Mouse (Mus musculus): ENCODE data around the gene Tmem144.
A peak's percentile ranks its signal among the peaks of the same experiment; 100 is the strongest.
"Not testable (repeated sequence)": the region's sequence is repeated elsewhere in the genome, so short reads cannot be mapped to it uniquely, and the experiment has no call there.

Tmem144 gene

GRCm38 (mm10) chr3:79809180-79809567, 43.4 kb downstream of the Tmem144 start:
- DNase-seq (ENCODE audit: low spot score in 2 of 2), result peak in 1 of 2 experiments; percentile 7

GRCm38 (mm10) chr3:79808530-79809179, 43.9 kb downstream of the Tmem144 start:
- DNase-seq (ENCODE audit: low spot score in 2 of 2), result no peak

GRCm38 (mm10) chr3:79800761-79801160, 51.8 kb downstream of the Tmem144 start:
- DNase-seq (ENCODE audit: low spot score in 2 of 2), result not testable (repeated sequence)

GRCm38 (mm10) chr3:79792307-79792706, 60.3 kb downstream of the Tmem144 start:
- no peak for DNase-seq (ENCODE audit: low spot score in 2 of 2)

- no peak for DNase-seq (ENCODE audit: low spot score in 2 of 2)
Measured at GRCm38 (mm10) chr3:79790324-79790723, 62.2 kb downstream of the Tmem144 start.

GRCm38 (mm10) chr3:79789554-79789953, 63.0 kb downstream of the Tmem144 start:
- DNase-seq (ENCODE audit: low spot score in 2 of 2), result no peak

GRCm38 (mm10) chr3:79788959-79789358, 63.6 kb downstream of the Tmem144 start:
- DNase-seq (ENCODE audit: low spot score in 2 of 2), result no peak

GRCm38 (mm10) chr3:79784362-79784736, 68.2 kb downstream of the Tmem144 start:
- DNase-seq (ENCODE audit: low spot score in 2 of 2), result no peak

GRCm38 (mm10) chr3:79783630-79784361, 68.8 kb downstream of the Tmem144 start:
- no peak for DNase-seq (ENCODE audit: low spot score in 2 of 2)

- no peak for DNase-seq (ENCODE audit: low spot score in 2 of 2)
Measured at GRCm38 (mm10) chr3:79772701-79773100, 79.9 kb downstream of the Tmem144 start.

Measured in spleen, postnatal 14 days (tissue).